Mouse (Mus musculus) A20 (cell line): ENCODE measurements around the gene Megf8.

ENCODE experiments used
- DNase-seq: peaks from one replicate; pipeline ENCODE4 v3.0.0-alpha.2; 2011; ENCODE audit warnings: low read depth, low spot score

Megf8 gene

DNA sequence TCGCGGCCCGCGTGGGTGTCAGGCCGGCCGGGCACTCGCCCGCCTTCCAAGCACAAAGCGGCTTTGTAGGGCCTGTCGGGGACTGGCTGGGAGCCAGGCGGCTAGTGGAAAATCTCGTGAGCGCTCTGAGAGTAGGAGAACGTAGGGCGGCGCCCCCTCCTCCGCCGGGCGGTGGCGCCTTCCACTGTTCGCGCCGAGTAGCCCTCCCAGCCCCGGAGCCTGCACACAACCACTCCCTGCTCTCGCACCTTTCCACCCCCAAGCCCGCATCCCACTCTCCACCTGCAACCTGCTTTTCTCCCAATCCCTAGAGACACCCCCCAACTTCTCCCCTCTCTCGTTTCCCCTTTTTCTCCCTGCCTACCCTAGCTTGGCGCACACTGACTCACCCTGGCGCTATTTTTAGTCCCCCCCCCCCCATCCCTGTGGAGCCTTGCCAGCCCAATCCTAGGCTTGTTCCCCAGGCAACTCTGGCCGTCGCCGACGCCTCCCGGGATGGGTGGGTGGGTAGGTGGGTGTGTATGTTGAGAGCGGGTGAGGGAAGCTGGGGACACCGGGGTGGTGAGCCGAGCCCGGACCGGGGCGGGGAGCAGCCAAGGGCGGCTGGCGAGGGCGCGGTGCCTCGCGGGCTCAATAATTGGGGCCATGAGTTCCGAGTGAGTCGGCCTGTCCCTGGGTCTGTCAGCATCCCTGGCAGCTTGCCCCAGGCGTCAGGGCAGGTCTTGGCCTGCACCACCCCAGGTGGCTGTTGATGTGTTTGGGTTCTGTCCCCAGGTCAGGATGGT is 37.7 kb upstream of the Megf8 start:
- peak; percentile 76 for DNase-seq

DNA sequence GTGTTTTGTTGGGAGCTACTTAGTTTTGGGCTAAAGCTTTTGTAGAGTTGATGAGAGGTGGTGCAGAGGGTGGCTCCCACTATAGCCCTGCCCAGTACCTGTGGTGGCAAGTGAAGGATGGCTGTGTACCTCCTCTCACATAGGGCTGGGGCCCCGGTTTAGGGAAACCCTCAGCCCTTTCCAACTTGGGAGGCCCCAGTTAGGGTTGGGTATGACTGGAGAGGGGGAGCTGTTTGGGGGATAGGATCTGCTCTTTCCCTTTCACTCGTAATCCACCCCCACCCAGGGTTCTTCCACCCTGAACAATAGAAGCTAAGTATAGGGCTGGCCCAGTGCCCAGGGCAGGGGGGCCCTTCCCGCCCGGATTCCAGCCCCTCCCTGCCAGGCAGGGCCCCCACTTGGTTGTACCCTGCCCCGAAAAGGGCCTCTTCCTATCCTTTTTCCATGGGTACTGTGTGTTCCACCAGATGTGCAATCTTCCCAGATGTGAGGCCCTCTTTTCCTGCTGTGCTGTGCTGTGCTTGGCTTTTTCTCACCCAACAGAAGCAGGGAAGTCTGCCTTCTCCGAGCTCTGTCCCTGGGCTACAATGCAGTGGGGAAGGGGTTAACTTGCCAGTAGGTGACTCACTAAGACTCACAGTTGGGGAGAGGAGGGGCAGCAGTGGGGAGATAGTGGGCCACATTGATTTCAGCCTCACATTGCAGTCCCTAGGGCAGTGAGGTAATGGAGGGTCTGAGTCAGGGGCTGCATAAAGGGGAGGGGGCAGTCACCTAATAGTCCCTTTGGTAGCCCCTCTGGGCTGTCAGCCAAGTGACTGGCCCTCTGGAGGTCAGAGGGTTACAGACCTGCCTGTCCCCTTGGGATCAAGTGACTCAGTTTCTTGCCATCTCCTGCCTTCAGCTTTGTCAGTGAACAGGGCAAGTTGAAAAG is 36.8 kb upstream of the Megf8 start:
- DNase-seq: no peak

GRCm38 (mm10) chr7:25281166-25281733 is 35.7 kb upstream of the Megf8 start:
- no peak for DNase-seq

GRCm38 (mm10) chr7:25281734-25282601 is 35.0 kb upstream of the Megf8 start:
- DNase-seq: peak; percentile 99

DNA sequence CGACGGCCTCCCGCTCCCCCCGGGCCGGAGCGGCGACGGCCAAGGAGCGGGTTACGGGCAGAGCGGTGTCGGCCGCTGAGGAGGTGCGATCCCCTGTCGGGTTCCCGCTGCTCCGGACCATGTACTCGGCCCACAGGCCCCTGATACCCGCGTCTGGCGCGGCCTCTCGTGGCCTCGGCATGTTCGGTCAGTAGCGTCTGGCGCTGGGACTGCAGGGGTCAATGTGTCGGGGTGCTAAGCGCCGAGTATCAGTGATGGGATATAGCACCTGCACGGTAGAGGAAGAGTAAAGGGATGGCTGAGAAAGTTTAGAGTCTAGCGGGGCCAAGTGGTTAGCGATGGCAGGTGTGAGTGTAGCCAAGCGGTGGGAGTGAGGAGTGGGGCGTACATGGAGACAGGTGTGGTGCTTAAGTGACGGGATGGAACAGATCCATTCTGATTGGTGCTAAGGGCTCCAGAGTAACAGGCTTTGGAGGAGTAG is 34.2 kb upstream of the Megf8 start:
- DNase-seq: peak; percentile 82

- DNase-seq: peak; percentile 58
These were observed 33.3 kb upstream of the Megf8 start for GRCm38 (mm10) chr7:25283637-25284036.

DNA sequence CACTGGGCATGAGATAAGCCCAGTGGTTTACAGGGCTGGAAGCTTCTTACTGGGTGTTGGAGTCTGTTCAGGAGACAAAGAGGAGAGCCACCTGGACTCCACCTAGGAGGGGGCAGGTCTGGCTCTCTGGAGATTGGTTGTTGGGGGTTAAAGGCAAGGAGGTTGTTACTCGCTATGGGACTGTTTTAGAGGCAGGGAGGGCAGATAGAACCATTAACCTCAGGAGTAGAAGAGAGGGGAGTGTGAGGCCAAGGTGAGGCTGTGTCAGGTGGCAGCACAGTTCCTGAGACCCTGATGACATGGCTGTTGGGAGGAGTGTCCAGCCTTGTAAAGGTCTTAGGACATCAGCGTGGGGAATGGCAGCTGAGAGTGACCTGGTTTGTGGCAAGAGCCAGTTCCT is 32.8 kb upstream of the Megf8 start:
- no peak for DNase-seq

GRCm38 (mm10) chr7:25284766-25285165 is 32.2 kb upstream of the Megf8 start:
- DNase-seq: no peak

DNA sequence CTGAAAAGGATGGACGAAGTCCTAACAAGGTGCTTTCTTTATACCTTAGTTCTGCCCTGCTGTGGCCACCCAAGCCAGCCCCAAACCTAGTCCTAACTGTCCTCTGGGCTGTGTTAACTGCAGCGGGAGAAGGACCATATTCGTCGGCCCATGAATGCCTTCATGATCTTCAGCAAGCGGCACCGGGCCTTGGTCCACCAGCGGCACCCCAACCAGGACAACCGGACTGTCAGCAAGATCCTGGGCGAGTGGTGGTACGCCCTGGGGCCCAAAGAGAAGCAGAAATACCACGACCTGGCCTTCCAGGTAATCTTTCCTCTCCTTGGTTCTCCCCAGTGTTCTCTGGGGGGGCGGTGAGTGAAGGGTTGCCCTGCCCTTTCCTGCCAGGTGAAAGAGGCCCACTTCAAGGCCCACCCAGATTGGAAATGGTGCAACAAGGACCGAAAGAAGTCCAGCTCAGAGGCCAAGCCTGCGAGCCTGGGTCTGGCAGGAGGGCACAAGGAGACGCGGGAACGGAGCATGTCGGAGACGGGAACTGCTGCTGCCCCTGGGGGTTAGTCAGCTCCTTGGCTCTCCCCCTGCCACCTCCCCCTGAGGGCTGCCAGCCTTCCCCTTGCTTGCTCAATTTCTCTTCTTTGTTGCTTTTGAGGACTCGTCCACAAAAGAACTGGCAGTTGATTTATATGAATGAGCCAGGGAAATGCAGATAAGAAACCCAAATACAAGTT is 31.3 kb upstream of the Megf8 start:
- DNase-seq: no peak

- DNase-seq: no peak
These were observed 30.0 kb upstream of the Megf8 start for GRCm38 (mm10) chr7:25286989-25287388.

- no peak for DNase-seq
These were observed 29.0 kb upstream of the Megf8 start for GRCm38 (mm10) chr7:25288011-25288410.

GRCm38 (mm10) chr7:25288721-25289120 is 28.2 kb upstream of the Megf8 start:
- no peak for DNase-seq

DNA sequence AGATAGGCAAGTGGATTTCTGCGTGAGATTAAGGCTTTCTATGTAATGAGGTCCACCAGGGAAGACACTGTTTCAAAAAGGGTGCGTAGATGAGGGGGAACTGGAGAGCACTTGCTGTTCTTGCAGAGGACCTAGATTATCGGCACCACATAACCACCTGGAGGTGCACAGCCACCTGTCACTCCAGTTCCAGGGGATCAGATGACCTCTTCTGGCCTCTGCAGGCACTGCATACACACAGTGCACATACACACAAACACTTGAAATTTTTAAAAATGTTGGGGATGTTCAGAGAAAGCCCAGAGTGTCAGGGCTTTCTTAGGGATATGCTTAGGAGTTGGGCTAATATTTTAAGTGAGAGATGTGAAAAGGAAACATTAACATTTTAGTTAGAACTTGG is 27.0 kb upstream of the Megf8 start:
- peak; percentile 35 for DNase-seq

- DNase-seq: peak; percentile 9
These were observed 26.5 kb upstream of the Megf8 start for GRCm38 (mm10) chr7:25290463-25290862.

- peak; percentile 32 for DNase-seq
These were observed 26.1 kb upstream of the Megf8 start for GRCm38 (mm10) chr7:25290911-25291310.

DNA sequence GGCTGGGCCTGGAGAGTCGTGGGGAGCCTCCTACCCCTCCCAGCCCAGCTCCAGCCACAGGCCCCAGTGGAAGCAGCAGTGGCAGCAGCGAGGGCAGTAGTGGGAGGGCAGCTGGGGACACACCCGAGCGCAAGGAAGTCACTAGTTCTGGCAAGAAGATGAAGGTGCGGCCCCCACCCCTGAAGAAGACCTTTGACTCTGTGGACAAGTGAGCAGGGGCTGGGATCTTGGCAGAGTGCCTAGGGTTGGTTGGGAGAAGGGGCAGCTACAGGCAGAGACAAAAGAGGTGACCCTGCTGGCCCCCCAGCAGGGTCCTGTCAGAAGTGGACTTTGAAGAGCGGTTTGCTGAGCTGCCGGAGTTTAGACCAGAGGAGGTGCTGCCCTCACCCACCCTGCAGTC is 24.9 kb upstream of the Megf8 start:
- no peak for DNase-seq

DNA sequence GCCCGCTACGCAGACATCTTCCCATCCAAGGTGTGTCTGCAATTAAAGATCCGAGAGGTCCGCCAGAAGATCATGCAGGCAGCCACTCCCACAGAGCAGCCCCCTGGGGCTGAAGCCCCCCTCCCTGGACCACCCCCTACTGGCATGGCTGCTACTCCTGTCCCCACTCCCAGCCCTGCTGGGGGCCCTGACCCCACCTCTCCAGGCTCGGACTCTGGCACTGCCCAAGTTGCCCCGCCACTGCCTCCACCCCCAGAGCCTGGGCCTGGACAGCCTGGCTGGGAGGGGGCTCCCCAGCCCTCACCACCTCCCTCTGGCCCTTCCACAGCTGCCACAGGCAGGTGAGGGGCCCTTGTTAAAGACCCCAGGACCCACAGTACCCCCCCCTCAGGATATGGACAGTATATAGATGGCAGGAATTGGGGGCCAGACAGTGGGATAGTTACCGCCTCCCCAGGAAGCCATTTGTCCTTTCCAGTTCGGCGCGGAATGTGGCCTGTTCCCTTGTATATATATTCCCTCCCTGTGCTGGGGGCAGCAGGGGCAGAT is 23.7 kb upstream of the Megf8 start:
- no peak for DNase-seq

- DNase-seq: no peak
These were observed 22.5 kb upstream of the Megf8 start for GRCm38 (mm10) chr7:25294495-25294894.

DNA sequence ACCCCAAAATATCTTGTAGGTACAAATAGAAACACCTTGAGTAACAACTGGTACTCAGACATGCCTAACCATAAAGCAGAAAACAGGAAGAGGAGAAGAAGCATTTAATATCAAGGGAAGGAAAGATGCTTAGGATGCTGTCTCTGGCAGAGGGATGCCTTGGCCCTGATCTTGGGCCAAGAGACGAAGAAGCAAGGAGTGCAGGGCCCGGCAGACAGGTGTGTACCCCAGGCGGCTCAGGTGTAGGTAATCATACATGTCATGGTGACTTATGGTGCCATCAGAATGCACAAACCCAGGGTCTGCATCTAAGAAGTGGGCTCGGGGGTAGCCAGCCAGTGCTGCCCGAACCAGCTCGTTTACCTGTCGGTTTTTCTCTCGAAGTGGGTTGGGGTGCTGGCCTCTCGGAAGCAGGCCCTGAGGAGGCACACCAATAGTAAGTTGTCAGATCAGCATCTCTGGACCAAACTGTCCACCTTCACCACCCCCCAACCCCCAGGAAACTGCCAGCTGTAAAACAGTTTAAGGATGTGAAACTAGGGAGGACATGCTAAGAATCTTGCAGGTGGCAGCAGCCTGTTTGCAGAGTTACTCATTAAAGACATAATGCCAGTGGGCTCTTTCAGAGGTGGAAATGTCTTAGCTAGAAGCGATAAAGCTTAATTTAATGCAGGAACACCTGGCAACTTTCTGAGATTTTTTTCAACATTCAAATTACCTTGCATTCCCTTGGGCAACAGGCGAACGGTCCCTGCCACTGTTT is 21.8 kb upstream of the Megf8 start:
- DNase-seq: peak; percentile 92
